Mouse (Mus musculus): ENCODE results near the gene Slc22a23. TPM values are rescaled to one million over a fixed set of nuclear protein-coding genes. Genes with fewer than 3 reads are reported as not detected.
A peak's percentile ranks its signal among the peaks of the same experiment; 100 is the strongest.

Slc22a23 gene
- polyA plus RNA-seq, 1 experiment from 2014 or later = 15.6 TPM

DNA sequence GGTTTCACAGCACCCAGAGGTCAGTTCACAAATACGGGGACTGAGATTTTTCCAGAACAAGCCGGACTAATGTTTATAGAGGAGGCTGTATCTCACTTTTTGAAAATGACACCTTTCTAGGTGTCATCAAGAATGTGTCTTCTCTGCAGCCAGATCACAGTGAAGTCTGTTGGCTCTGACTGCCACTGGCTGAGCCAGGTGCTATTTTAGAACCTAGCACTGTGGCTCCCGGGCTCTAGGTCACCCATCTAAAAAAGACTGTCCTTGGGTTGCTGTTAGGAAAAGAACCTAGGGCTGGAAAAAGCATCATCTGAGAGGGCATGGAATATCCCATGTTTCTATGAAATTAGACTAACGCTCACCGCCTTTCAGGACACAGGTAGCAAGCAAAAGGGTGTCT, 10.7 kb upstream of the Slc22a23 start:
- WGBS = 97% methylated on average over 5 of the region's 5 CpGs
- ATAC-seq (ENCODE audit: low FRiP score) = no peak
- no peaks in the 10 kb centered on the region for H3K4me1 ChIP-seq

DNA sequence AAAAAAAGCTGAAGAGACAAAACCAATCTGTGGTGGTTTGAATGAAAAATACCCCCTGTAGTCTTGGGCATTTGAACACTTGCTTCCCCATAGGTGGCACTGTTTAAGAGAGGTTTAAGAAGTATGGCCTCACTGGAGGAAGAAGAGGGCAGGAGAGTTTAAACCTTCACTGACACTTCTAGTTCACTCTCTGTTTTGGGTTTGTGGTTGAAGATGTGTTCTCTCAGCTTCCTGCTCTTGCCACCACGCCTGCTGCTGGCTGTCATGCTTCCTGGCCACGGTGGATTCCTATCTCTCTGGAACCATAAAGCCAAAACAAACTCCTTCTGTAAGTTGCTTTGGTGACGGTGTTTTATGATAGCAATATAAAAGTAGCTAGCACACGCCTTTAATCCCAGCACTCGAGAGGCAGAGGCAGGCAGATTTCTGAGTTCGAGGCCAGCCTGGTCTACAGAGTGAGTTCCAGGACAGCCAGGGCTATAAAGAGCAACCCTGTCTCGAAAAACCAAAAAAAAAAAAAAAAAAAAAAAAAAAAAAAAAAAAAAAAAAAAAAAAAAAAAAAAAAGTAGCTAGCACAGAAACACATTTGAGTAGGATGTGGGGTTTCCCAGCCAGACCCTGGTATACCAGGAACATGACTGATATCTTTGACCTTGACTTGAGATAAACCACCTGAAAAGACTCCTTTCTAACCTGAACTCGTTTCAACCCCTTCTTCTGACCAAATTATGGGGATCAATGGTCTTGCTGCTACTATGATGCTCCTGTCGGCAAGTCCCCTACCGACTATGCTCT, 10.0 kb upstream of the Slc22a23 start:
- Histone ChIP-seq H3K4me2 (no peak overlapping the region), H3K27me3 (replicated peaks) (no peaks in the 10 kb centered on the region), H3K36me3 (no peaks in the 10 kb centered on the region), H3K4me1 (no peaks in the 10 kb centered on the region), H3K4me3 (replicated peaks) (no peak overlapping the region), H3K27ac (replicated peaks) (no peak overlapping the region), H3K9me3 (replicated peaks) (no peaks in the 10 kb centered on the region), H3K9ac (replicated peaks) (no peak overlapping the region)
- WGBS = 88% methylated on average over 10 of the region's 10 CpGs
- no peak for ATAC-seq (ENCODE audit: low FRiP score)

More for the DNA sequence above, 10.7 kb upstream of the Slc22a23 start:
- Histone ChIP-seq H3K4me3 (replicated peaks) (no peak overlapping the region), H3K9me3 (replicated peaks) (no peaks in the 10 kb centered on the region), H3K27me3 (replicated peaks) (no peaks in the 10 kb centered on the region), H3K9ac (replicated peaks) (no peak overlapping the region), H3K27ac (replicated peaks) (no peak overlapping the region), H3K4me2 (no peak overlapping the region), H3K36me3 (no peaks in the 10 kb centered on the region)

DNA sequence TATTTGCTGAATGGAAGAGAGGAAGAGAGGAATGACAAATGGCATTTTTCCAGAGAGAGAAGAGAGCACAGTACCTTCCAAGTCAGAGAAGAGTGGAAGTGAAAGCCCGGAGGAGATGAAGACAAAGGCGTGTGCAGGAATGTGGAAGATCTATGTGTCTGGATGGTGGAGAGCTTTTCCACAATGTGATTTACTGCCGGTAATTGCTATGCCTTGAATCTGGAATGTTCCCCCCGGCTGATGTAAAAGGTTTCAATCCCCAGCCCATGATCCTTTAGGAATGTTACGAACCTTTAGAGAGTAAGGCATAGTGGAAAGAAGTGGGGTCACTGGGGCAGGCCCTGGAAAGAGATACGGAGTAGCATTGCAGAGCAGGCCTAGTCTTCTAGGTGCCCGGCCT, 8.3 kb upstream of the Slc22a23 start:
- H3K4me3 ChIP-seq (replicated peaks) = no peak overlapping the region
- no peak overlapping the region for H3K9ac ChIP-seq (replicated peaks)
- no peaks in the 10 kb centered on the region for H3K27me3 ChIP-seq (replicated peaks)
- H3K27ac ChIP-seq (replicated peaks) = no peak overlapping the region
- H3K4me2 ChIP-seq = no peak overlapping the region
- ATAC-seq (ENCODE audit: low FRiP score) = no peak
- H3K9me3 ChIP-seq (replicated peaks) = no peaks in the 10 kb centered on the region
- H3K36me3 ChIP-seq = no peaks in the 10 kb centered on the region
- WGBS = 46% methylated on average over 7 of the region's 7 CpGs
- no peaks in the 10 kb centered on the region for H3K4me1 ChIP-seq

DNA sequence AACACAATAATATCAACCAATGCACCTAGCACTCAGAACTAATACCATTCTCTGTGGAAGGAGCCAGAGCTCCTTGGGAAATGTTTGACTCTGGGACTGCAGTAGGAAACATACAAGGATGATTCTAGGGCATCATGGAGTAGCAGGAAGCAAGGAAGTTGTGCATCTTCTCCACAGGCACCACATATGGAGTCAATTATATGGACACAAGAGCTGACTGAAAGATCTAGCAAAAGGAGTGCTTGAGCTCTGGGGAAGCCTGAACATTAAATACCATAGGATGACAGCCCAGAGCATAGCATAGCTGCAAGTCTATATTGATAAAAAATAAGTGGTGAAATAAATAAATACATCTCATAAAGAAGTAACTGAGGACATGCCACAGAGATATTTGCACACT, 6.5 kb upstream of the Slc22a23 start:
- H3K27me3 ChIP-seq (replicated peaks) = no peaks in the 10 kb centered on the region
- no peaks in the 10 kb centered on the region for H3K4me1 ChIP-seq
- H3K9me3 ChIP-seq (replicated peaks) = no peaks in the 10 kb centered on the region
- no peak for ATAC-seq (ENCODE audit: low FRiP score)
- no peak overlapping the region for H3K27ac ChIP-seq (replicated peaks)
- no peak overlapping the region for H3K4me2 ChIP-seq
- H3K9ac ChIP-seq (replicated peaks) = no peak overlapping the region
- no peak overlapping the region for H3K4me3 ChIP-seq (replicated peaks)
- no peaks in the 10 kb centered on the region for H3K36me3 ChIP-seq

DNA sequence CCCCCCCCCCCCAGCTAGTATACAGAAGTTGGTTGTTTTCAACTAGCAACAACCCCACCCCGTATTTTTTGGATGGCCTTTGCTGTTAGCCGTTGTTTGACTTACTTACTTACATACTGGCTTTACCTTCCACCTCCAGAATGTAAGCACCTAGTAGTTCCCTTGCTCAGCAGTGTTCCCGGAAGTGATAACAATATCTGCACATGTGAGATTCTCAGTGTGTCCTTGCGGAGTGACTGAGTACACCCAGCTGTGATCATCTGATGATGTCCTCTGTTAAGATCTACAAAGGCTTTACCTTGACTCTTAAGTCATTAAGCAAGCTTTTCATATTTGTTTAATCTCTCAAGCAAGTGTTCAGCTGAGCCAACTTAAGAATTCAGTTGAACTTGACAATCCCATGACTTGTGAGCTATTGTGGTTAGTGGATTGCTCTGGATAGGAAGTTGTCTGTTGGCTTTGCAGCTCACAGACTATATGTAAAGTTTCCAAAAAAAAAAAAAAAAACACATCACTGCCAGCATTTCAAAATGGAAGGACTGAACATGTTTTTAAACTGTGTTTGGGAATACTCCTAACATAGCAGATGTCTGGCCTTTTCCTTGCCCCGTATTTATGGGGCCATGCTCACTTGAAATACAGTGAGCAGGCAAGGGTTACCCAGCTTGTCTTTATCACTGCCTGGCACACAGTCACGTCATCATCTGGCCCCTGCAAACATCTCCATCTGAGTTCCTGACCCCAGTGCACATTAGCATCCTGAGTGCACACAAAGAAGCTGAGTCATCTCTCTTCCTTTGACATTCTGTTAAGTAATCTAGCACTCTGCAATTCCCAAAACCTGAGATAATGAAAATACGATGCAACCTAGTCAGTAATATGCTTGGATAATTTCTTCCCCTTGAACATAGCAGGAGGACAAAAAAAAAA, 3.2 kb upstream of the Slc22a23 start:
- no peak overlapping the region for H3K4me3 ChIP-seq (replicated peaks)
- H3K9ac ChIP-seq (replicated peaks) = no peak overlapping the region
- ATAC-seq (ENCODE audit: low FRiP score) = no peak
- WGBS = 62% methylated on average over 7 of the region's 7 CpGs
- no peak overlapping the region for H3K27ac ChIP-seq (replicated peaks)
- H3K4me2 ChIP-seq = no peak overlapping the region
- H3K27me3 ChIP-seq (replicated peaks) = no peaks in the 10 kb centered on the region
- H3K9me3 ChIP-seq (replicated peaks) = no peaks in the 10 kb centered on the region
- H3K36me3 ChIP-seq = no peaks in the 10 kb centered on the region
- peaks cover 18% of the 10 kb centered on the region for H3K4me1 ChIP-seq

DNA sequence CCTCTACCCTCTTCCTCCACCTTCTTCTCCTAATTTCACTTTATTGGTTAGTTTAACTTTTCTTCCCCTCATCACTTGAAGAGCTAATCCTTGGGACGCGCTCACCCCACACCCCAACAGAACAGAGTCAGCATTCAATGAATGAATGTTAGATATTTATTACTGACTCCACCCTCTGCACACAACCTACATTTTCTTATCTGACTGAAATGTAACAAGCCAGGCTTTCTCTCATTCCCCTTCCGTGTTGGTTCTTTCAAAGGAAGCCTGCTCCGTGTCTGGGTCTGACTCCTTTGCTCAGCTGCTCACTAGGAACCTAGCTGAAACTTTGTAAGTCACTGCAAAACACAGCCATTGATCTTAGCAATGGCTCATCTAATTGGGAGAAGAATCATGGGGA, 1.8 kb upstream of the Slc22a23 start:
- H3K36me3 ChIP-seq = no peaks in the 10 kb centered on the region
- no peak overlapping the region for H3K27ac ChIP-seq (replicated peaks)
- H3K4me3 ChIP-seq (replicated peaks) = no peak overlapping the region
- no peak overlapping the region for H3K9ac ChIP-seq (replicated peaks)
- no peaks in the 10 kb centered on the region for H3K9me3 ChIP-seq (replicated peaks)
- no peaks in the 10 kb centered on the region for H3K27me3 ChIP-seq (replicated peaks)
- WGBS = 67% methylated on average over 4 of the region's 4 CpGs
- H3K4me2 ChIP-seq = peak overlapping the region; percentile 79; the same call in 1 of the 2 replicates
- ATAC-seq (ENCODE audit: low FRiP score) = no peak
- H3K4me1 ChIP-seq = peaks cover 33% of the 10 kb centered on the region

DNA sequence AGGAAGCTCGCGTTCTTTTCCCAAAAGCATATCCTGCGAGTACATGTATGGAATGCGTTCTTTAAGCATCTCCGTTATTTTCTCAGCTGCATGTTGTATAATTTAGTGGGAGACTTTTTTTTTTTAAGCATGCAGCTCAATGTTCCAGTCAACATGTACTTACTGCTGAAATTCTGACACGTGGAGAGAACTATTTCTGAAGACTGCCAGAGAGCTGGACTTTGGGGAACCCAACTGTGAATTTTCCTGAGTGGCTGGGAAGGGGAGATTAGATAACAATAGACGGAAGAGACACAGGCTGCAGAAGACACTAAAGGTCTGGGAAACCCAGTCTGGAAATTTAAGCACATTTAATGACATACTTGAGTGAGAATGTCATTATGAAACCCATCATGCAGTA, 1.3 kb upstream of the Slc22a23 start:
- ATAC-seq (ENCODE audit: low FRiP score) = no peak
- 40% methylated on average over 7 of the region's 7 CpGs for WGBS
- Histone ChIP-seq H3K4me1 (peaks cover 38% of the 10 kb centered on the region), H3K27me3 (replicated peaks) (no peaks in the 10 kb centered on the region), H3K4me2 (peak overlapping the region; percentile 79), H3K9me3 (replicated peaks) (no peaks in the 10 kb centered on the region), H3K4me3 (replicated peaks) (peak overlapping the region; percentile 92), H3K36me3 (no peaks in the 10 kb centered on the region), H3K9ac (replicated peaks) (peak overlapping the region; percentile 96; the same call in 1 of the 2 replicates), H3K27ac (replicated peaks) (peak overlapping the region; percentile 88)

DNA sequence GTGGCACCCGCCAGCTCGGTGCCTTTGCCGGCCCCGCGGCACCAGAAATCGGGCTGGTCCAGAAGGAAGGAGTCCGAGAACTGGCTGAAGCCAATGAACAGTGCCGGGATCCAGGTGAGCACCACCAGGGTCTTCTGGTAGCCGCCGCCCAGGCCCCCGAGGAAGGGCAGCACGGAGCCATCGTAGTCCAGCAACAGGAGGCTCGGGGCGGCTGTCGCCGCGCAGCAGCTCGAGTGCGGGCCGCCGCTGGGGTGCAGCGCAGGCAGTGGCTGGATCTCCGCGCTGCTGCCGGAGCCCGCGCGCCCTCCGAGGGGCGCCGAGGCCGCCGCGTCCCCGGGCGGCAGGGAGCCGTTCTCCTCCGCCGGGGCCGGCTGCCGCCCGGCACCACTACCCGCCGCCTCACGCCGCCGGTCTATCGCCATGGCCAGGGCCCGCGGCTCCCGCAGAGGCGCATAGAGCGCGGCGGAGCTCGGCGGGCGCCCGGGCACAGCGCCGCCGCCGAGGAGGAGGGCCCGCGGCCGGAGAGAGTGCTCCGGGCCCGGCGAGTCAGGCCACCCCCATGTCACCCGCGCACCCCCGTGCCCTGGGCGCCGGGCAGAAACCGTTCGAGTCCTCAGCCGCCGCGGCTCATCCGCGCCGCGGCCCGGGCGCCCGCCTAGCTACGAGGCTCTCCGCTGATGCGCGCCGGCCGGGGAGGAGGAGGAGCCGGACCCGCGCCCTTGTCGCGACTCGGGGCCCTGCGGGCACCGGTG, 430 bp downstream of the Slc22a23 start:
- no peaks in the 10 kb centered on the region for H3K36me3 ChIP-seq
- H3K27ac ChIP-seq (replicated peaks) = peak overlapping the region; percentile 88
- peak; percentile 71 for ATAC-seq (ENCODE audit: low FRiP score)
- WGBS = under 1% methylated on average over 41 of the region's 101 CpGs
- peak overlapping the region; percentile 79 for H3K4me2 ChIP-seq
- H3K9me3 ChIP-seq (replicated peaks) = no peaks in the 10 kb centered on the region
- H3K4me1 ChIP-seq = peaks cover 50% of the 10 kb centered on the region
- H3K4me3 ChIP-seq (replicated peaks) = peak overlapping the region; percentile 92
- peak overlapping the region; percentile 96 for H3K9ac ChIP-seq (replicated peaks)
- no peaks in the 10 kb centered on the region for H3K27me3 ChIP-seq (replicated peaks)

DNA sequence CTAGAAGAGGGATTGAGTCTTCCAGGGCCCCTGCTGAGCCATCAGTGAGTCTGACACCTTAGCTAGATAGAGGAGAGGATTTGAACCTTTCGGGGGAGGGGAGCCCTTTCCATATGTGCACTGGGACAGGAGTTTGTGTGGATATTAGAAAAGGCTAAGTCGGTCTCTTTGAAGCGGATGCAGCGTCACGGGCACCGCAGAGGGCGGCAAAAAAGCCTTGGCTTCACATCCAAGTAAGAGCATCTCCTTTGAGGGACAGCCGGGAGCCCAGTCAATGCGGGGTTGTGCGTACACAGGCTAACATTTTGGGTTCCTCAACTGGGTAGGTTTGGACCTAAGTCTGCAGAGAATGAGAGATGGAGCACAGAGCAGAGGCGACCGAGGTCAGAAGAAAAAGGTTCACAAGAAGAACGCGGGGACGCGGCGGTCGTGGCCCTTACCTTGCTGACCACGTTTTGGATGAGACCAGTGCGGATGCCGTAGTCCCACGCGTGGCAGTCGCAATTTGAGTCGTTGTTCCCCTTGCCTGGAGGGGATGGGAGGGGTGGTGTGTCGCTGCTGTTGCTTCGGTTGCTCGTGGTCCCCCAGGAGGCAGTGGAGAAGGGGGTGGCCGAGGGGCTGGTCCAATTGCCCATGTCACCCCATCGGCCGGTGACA, 1.1 kb downstream of the Slc22a23 start:
- Histone ChIP-seq H3K36me3 (no peaks in the 10 kb centered on the region), H3K4me3 (replicated peaks) (peak overlapping the region; percentile 92), H3K4me2 (peak overlapping the region; percentile 79), H3K27ac (replicated peaks) (peak overlapping the region; percentile 88), H3K4me1 (peaks cover 50% of the 10 kb centered on the region), H3K9me3 (replicated peaks) (no peaks in the 10 kb centered on the region), H3K9ac (replicated peaks) (peak overlapping the region; percentile 96), H3K27me3 (replicated peaks) (no peaks in the 10 kb centered on the region)
- peak; percentile 23 for ATAC-seq (ENCODE audit: low FRiP score)
- WGBS = under 1% methylated on average over 31 of the region's 31 CpGs

DNA sequence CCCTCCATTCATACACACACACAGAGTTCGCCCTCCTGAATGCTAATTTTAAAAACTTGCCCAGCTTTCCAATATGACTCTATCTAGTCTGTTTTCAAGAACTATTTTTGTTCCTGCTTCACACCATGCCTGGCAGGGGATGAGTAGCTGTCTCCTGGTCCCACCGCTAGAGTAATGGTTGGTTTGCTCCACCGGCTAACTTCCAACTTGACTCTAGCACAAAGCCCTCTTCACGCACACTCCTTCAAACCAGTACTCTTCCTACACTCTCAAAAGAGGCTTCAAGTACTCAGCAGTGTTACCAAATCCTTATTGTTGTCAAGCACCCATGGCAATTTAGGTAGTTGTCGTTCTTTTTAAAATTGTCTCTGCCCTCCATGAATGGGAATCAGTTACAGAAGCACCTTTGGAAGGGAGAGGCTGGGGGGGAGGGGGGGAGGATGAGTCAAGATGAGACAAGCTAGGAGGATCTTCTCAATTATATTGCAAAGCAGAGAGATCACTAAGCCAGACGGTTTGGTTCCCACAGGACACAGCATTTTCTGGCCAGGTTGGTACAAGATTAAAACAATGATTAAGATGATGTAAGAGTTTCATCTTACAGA, 2.6 kb downstream of the Slc22a23 start:
- Histone ChIP-seq H3K4me1 (peaks cover 50% of the 10 kb centered on the region), H3K9me3 (replicated peaks) (no peaks in the 10 kb centered on the region), H3K36me3 (no peaks in the 10 kb centered on the region), H3K27ac (replicated peaks) (peak overlapping the region; percentile 25; the same call in 1 of the 2 replicates), H3K27me3 (replicated peaks) (no peaks in the 10 kb centered on the region), H3K4me3 (replicated peaks) (peak overlapping the region; percentile 92), H3K9ac (replicated peaks) (peak overlapping the region; percentile 32), H3K4me2 (peak overlapping the region; percentile 79)
- 32% methylated on average over 6 of the region's 6 CpGs for WGBS
- ATAC-seq (ENCODE audit: low FRiP score) = no peak
